Mouse (Mus musculus) ovary, postnatal 10 days (tissue): Measurements from ENCODE around the gene Capn2.
A peak's percentile ranks its signal among the peaks of the same experiment; 100 is the strongest.

Experiments
- DNase-seq: peaks from one replicate; pipeline ENCODE4 v3.0.0; 2022; ENCODE audit warnings: low spot score

Capn2 gene

DNA sequence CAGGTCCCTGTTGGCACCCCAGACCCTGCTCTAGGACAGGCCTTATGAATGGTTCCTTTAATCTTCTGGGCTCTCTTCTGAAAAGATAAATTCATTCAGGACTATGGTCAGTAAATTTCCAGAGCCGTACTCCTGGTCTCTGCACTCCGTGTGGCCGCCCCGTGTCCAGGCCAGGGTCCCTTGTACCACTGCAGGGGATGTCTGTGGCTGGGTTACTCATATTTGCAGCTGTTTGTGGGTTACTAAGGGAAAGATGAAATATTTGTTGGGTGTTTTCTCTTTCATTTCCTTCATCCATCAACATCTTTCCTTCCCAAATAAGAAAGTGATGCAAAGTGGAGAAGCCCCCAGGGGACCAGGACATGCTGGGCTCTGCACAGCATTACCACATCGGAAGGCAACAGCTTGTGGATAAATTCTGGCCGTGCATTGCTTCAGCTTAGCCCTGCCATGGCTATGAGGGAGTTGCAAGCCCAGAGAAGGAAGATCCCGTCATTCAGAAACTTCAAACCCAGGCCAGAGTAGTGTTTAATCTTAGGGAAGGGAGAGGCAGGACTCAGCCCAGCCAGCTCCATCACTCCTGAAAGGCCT lies 15.5 kb downstream of the Capn2 start:
- no peak for DNase-seq

GRCm38 (mm10) chr1:182500843-182501242 lies 16.6 kb downstream of the Capn2 start:
- no peak for DNase-seq

DNA sequence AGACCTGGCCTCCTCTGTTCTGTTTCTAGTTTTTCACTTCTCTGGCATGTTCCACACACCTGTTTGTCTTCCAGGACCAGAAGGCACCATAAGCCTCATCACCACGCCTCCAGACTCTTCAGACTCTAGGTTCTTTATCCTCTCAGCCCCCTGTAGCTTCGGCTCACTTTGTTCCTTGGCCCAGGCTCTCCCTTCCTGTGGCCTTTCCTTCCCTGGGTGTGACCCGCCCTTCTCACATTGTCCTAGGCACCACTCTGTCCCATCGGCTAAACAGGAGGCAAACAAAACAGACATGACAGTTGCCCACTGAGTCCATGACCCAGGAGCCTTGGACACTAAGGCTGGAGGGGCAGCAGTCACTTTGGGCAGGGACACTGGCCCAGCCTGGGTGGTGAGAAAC lies 17.2 kb downstream of the Capn2 start:
- DNase-seq, result no peak

DNA sequence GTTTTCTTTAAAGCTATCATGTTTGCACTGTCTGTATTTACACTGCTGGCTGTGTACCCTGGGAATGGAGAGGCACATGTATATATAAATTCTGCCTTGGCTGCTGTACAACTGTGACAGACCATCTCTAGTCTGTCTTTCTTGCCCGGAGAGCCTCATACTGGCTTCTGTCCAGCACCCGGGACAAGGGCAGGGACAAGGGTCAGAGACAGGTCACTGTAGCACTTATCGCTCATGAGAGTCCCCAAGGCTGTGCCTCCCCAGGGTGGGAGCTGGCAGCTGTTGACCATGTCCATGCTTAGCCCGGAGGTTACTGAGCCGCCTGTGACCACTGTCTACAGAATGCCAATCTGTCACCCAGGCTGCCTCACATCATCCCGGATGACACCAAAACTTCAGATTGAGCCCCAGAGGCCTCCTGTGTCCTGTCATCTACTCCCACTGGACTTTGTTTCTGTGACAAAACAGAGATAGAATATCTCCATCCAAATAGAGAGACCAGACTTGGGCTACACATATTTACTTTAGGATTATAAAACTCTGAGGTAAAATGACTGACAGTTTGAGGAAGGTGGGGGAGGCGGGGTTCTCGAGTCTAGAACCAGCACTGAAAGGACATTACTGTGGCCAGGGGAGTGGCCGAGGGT lies 17.8 kb downstream of the Capn2 start:
- no peak for DNase-seq

DNA sequence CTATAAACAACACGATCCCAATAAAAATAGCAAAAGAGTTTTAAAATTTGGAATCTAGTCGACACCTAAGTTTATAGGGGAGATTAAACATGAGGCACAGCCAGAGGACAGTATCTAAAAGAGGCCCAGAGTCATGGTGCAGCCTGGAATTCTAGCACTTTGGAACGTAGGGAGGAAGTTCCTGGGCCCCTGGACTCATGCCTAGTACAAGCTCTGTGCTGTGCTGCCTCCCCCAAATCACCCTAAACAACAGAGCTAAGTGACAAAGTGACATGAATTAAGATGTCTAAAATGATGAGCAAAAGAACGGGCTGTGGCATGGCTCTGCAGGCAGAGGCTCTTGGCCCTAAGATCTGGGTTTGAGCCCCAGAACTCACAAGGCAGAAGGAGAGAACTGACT lies 19.7 kb downstream of the Capn2 start:
- no peak for DNase-seq

DNA sequence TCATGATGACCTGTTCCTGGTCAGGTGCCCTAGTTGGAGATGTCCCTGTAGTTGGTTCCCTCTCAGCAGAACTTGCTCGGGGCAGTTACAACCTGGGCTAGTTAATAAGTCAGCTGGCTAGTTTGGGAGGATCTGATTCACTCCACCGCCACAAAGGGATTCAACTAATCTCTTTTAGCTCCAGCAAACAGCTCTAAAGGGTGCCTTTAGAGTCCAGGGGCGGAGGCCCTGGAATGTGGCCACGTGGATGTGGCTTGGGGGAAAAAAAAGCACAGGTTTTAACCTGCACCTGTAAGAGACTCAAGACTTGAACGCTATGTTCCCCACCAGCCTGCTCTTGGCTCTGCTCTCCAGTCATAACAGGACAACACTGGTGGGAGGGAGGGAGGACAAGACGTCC lies 20.7 kb downstream of the Capn2 start:
- DNase-seq, result no peak

DNA sequence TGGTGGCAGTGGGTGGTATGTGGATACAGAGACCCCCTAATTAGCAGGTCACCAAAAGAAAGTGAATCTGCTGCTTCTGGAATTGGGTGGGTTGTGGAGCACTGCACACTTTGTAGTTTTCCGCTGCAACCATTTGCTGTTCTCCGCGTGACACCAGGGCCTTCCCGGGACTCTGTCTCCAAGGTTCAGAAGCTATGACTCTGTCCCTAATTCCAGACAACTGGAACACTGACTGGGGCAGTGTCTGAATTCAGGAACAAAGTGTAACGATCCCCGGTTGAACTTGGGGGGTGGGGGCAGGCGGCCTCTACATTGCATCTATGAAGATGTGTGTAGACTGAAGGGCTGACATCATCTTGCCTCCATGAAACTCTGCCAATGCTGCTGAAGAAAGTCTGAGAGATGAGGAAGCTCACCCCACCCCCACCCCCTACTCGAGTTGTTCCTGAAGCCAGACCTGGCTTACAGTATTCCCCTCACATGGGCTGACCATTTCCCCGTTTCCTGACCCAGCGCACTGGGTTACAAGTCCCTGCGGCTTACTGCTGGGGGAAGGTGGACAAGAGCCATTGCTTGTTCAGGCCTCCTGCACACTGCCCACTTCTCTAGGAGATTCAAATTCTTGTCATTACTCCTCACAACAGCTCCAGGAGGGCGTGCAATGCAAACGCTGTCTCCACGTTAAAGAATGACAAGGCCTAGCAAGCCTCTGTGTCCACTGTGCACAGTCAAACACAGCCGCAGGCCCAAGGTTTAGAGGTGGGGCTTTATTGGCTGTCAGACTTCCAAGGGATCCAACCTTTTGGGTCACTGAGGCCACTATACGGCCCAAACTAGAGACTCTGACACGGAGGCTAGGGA lies 22.9 kb downstream of the Capn2 start:
- DNase-seq, result no peak

- DNase-seq, result no peak
These were observed 25.6 kb downstream of the Capn2 start for GRCm38 (mm10) chr1:182491839-182492238.

- no peak for DNase-seq
These were observed 26.8 kb downstream of the Capn2 start for GRCm38 (mm10) chr1:182490568-182490967.

DNA sequence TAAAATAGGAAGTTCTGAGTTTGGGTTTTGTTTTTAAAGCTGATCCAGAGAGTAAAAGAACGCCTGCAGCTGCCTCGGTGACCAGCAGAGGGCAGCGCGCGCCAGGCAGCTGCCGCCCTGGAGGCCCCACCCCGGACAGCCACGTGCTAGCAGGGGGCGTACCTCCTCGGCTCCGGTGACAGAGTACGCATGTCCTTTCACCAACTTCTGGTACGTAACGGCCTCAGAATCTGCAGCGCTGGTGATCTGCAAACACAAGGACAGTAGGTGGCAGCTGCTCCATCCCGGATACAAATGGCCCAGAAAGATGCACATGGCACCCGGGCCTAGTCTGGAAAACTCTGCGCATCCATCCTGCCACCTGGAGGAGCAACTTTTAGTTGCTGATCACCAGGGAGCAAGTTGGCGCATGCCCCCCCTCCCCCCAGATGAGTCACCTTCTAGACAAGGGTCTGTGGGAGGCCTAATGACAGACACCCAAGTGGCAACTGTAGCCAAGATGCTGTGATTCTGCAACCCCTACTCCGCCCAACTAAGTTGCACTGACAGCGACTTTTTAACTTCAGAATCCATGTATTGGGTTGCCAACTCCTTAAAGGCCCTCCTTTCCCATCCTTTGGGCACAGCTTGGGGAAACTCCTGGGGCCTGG lies 27.5 kb downstream of the Capn2 start:
- DNase-seq, result peak; percentile 75

DNA sequence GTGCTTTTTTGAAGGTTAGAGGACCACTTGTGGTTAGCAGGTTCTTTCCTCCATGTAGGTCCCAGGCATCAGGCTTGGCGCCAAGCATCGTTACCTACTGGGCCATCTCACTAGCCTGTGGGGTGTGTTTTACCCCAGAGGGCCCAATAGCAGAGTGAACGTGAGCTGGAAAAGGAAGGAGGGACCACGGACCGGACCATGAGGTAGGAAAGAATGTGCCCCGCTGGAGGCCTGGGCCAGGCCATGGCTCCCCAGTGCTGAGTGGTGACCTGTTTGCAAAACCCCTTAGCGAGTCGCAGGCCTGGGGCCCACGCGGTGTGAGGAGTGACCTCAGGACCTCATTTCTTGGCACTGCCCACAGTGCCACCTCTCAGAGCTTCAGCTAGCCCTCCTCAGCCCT lies 28.9 kb downstream of the Capn2 start:
- no peak for DNase-seq

GRCm38 (mm10) chr1:182483910-182484274 lies 33.5 kb downstream of the Capn2 start:
- no peak for DNase-seq

DNA sequence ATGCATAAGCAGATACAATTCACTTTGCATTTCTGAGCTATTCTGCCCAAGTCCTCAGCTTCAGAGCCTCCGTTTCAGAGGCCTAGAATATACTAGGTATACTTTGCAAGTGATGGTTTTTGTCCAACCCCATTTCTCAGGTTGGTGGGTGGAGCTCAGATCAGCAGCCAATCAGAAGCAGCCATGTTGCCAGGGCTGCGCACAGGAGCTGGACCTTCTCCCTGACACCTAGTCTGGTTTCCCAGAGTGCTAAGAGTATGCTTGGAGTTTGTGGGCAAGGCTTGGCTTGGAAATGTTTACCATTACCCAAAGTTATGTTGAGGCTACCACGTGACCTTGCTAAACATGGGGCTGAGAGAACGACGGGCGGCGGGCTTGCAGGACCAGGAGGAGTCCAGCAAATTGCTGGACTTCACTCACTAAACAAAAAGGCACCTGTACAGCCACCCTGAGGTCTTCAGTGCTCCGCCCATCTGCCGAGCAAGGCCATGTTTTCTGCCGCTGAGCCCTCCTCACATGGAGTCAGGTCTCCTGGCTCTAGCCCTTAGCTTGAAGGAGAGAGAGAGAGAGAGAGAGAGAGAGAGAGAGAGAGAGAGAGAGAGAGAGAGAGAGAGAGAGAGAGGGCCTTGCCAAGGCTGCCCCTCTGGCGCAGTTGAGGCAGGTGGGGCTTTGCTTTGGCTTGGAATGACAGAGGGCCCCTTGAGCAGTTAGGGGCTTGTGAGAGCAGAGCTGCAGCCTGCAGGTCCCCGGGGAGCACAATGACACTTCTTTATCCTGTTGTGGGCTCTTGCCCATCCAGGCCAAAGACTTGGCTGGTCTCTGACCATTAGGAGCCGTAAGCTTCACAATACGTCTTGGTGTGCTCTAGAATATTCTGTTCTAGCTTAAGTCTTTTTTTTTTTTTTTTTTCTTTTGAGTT lies 34.2 kb downstream of the Capn2 start:
- no peak for DNase-seq

DNA sequence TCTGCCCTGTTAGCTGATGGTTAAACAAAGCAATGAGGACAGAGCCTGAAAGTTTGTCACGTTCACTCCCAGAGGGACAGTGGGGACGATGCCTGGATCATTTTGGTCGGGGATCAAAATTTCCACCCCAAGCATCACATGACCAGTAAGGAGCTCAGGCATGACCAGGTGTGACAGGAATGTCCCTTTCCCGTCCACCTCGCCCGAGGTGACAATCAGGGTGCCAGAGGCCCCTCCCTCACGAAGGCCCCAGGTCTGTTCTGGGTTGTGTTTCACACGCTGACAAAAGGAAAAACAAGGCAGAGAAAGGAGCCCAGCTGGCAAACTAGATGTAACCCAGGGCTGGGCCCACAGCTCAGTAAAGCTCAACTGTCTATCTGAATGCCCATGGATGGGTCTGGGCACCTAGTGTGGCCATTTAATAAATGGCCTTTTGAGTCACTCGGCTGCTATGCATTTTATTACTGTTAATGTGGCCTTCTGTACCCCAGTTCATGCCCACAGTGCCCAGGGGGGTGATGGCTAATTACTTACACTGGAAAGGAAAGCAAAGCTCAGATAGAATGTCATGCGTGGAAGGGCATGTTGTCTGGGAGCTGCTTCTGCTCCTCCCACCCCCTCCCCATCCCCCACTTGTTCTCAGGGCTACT lies 35.6 kb downstream of the Capn2 start:
- no peak for DNase-seq

GRCm38 (mm10) chr1:182481138-182481537 lies 36.3 kb downstream of the Capn2 start:
- DNase-seq, result no peak

DNA sequence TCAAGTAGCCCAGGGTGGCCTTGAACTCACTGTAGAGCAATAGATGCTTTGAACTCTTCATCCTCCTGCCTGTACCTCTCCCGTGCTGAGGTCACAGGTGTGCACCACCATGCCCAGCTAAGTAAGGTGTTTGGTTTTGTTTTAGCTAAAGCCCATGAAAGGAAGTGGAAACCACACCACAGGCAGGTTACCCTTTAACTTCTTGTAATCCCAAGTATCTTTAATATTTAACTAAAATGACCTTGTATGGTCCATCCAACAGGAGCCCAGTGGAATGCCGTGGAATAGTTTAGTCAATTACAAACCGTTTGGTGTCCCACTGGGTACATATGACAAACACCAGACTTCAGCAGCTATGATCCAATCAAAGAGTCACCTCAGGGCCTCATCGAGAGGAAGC lies 38.5 kb downstream of the Capn2 start:
- no peak for DNase-seq

- DNase-seq, result no peak
These were observed 42.2 kb downstream of the Capn2 start for GRCm38 (mm10) chr1:182475005-182475796.

DNA sequence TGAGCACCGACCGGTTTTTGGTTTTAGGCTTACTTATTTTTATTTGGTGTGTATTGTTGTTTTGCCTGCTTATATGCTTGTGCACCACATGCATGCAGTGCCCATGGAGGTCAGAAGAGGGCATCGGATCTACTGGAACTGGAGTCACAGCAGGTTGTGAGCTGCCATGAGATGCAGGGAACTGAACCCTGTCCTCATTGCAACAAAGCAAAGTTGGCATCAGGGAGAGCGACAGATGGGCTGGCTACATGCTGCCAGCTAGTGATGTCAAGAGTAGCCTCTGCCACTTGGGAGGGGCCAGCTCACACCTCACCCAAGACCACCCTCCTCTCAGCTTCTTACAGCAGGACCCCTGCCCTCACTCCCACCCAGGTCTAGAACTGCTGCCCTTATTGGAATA lies 51.4 kb downstream of the Capn2 start:
- DNase-seq, result no peak

- DNase-seq, result no peak
These were observed 52.1 kb downstream of the Capn2 start for GRCm38 (mm10) chr1:182465309-182465708.

GRCm38 (mm10) chr1:182461813-182462212 lies 55.6 kb downstream of the Capn2 start:
- DNase-seq, result no peak
